Mouse (Mus musculus): ENCODE measurements around the gene Acap2.
A peak's percentile ranks its signal among the peaks of the same experiment; 100 is the strongest.

Acap2 gene

GRCm38 (mm10) chr16:31167934-31168333 lies 33.1 kb downstream of the Acap2 start:
- DNase-seq (ENCODE audit: low spot score) = no peak

GRCm38 (mm10) chr16:31167017-31167887 lies 33.8 kb downstream of the Acap2 start:
- DNase-seq (ENCODE audit: low spot score) = peak; percentile 74

GRCm38 (mm10) chr16:31165907-31166306 lies 35.1 kb downstream of the Acap2 start:
- DNase-seq (ENCODE audit: low spot score) = no peak

GRCm38 (mm10) chr16:31165467-31165866 lies 35.6 kb downstream of the Acap2 start:
- no peak for DNase-seq (ENCODE audit: low spot score)

- DNase-seq (ENCODE audit: low spot score) = no peak
Measured at GRCm38 (mm10) chr16:31164125-31164524, 36.9 kb downstream of the Acap2 start.

GRCm38 (mm10) chr16:31160486-31160885 lies 40.6 kb downstream of the Acap2 start:
- DNase-seq (ENCODE audit: low spot score) = no peak

- DNase-seq (ENCODE audit: low spot score) = no peak
Measured at GRCm38 (mm10) chr16:31159491-31159890, 41.6 kb downstream of the Acap2 start.

GRCm38 (mm10) chr16:31149841-31150240 lies 51.2 kb downstream of the Acap2 start:
- no peak for DNase-seq (ENCODE audit: low spot score)

GRCm38 (mm10) chr16:31148891-31149290 lies 52.2 kb downstream of the Acap2 start:
- no peak for DNase-seq (ENCODE audit: low spot score)

GRCm38 (mm10) chr16:31147766-31148165 lies 53.3 kb downstream of the Acap2 start:
- DNase-seq (ENCODE audit: low spot score) = no peak

- no peak for DNase-seq (ENCODE audit: low spot score)
Measured at GRCm38 (mm10) chr16:31141916-31142315, 59.1 kb downstream of the Acap2 start.

GRCm38 (mm10) chr16:31136616-31137253 lies 64.3 kb downstream of the Acap2 start:
- DNase-seq (ENCODE audit: low spot score) = no peak

GRCm38 (mm10) chr16:31135519-31135918 lies 65.5 kb downstream of the Acap2 start:
- DNase-seq (ENCODE audit: low spot score) = no peak

- no peak for DNase-seq (ENCODE audit: low spot score)
Measured at GRCm38 (mm10) chr16:31131531-31131930, 69.5 kb downstream of the Acap2 start.

- no peak for DNase-seq (ENCODE audit: low spot score)
Measured at GRCm38 (mm10) chr16:31128116-31128515, 72.9 kb downstream of the Acap2 start.

- no peak for DNase-seq (ENCODE audit: low spot score)
Measured at GRCm38 (mm10) chr16:31124991-31125390, 76.1 kb downstream of the Acap2 start.

GRCm38 (mm10) chr16:31121612-31122011 lies 79.4 kb downstream of the Acap2 start:
- no peak for DNase-seq (ENCODE audit: low spot score)

GRCm38 (mm10) chr16:31113596-31113995 lies 87.4 kb downstream of the Acap2 start:
- DNase-seq (ENCODE audit: low spot score) = no peak

GRCm38 (mm10) chr16:31101352-31101751 lies 99.7 kb downstream of the Acap2 start:
- DNase-seq (ENCODE audit: low spot score) = no peak

- no peak for DNase-seq (ENCODE audit: low spot score)
Measured at GRCm38 (mm10) chr16:31099906-31100305, 101.1 kb downstream of the Acap2 start.

- DNase-seq (ENCODE audit: low spot score) = no peak
Measured at GRCm38 (mm10) chr16:31094036-31094435, 107.0 kb downstream of the Acap2 start.

- DNase-seq (ENCODE audit: low spot score) = no peak
Measured at GRCm38 (mm10) chr16:31093186-31093585, 107.9 kb downstream of the Acap2 start.

GRCm38 (mm10) chr16:31081891-31082290 lies 119.2 kb downstream of the Acap2 start:
- DNase-seq (ENCODE audit: low spot score) = no peak
